Mouse (Mus musculus): ENCODE results near the gene Phrf1. TPM values are rescaled to one million over a fixed set of nuclear protein-coding genes. Genes with fewer than 3 reads are reported as not detected.
A peak's percentile ranks its signal among the peaks of the same experiment; 100 is the strongest.

The Phrf1 gene
- 10 to 100 TPM; 66.9 to 77.2 TPM for total RNA-seq (2021)
- long read RNA-seq, experiment 1, full-length matches to known transcripts, result 6 of 22 reads
- long read RNA-seq, experiment 1, partial matches to known transcripts, result 8 of 22 reads
- long read RNA-seq, experiment 1, other reads (novel, unspliced or antisense), result 8 of 22 reads
- long read RNA-seq, experiment 2, full-length matches to known transcripts, result 9 of 19 reads
- long read RNA-seq, experiment 2, partial matches to known transcripts, result 3 of 19 reads
- long read RNA-seq, experiment 2, other reads (novel, unspliced or antisense), result 7 of 19 reads

- DNase-seq (ENCODE audit: low spot score in 2 of 2), result peak; percentile 92 to 94
Measured at GRCm38 (mm10) chr7:141228279-141229067, at the start of gene Phrf1. Phrf1 (plus strand) TSS chr7:141228784.

- DNase-seq (ENCODE audit: low spot score in 2 of 2), result no peak
Measured at GRCm38 (mm10) chr7:141188194-141188593, 40.4 kb upstream of the Phrf1 start.

GRCm38 (mm10) chr7:141188733-141189132 lies 39.9 kb upstream of the Phrf1 start:
- DNase-seq (ENCODE audit: low spot score in 2 of 2), result no peak

DNA sequence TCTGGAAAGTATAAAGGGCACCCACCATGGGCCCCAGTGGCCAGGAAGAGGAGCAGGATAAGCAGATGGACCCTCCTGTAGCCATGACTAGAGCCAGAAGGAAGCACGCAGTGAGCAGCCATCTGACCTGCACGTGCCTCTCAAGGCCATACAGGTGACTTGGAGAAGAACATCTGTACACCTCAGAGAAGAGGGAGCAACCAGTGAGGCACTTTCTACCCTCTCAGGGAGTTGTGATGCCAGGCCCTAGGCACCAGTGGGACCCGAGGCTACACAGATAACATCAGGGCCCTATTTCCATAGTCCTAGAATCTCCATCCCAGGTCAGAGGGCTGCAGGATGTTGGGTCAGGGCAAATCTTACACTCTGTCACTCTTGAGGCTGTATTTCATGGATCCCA lies 38.4 kb upstream of the Phrf1 start:
- DNase-seq (ENCODE audit: low spot score in 2 of 2), result no peak

GRCm38 (mm10) chr7:141191036-141191435 lies 37.5 kb upstream of the Phrf1 start:
- no peak for DNase-seq (ENCODE audit: low spot score in 2 of 2)

DNA sequence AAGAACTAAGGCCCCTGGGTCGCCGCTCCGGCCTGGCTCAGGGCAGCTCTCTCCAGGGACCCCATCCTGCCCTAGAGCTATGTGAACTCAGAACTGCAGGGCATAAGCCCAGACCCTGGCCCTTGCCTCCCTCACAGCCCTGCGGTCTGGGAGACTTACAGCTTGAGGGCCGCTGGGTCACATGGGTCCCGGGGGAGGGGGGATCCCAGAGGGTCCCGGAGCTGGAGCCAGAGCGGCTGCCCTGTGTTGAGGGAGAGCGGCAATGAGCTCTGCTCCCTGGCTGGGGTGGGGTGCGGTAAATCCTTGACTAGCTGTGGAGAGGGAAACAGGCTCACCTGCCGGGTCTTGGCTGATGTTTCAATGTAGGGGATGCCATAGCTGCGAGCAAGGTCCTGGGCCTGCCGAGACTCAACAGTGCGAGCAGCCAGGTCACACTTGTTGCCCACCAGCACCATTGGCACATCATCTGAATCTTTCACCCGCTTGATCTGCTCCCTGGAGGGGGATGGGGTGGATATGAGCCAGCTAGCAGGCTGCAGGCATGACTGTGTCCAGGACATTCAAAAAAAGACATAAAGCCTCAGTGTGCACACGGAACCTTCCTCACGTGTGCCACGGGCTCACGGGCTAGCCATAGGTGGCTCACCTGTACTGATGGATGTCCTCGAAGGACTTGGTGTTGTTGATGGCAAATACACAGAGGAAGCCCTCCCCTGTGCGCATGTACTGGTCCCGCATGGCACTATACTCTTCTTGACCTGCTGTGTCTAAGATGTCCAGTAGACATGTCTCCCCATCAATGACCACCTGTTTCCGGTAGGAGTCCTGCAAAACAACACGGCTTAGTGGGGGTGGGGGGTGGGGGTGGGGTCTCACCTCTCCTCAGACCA lies 36.5 kb upstream of the Phrf1 start:
- no peak for DNase-seq (ENCODE audit: low spot score in 2 of 2)

DNA sequence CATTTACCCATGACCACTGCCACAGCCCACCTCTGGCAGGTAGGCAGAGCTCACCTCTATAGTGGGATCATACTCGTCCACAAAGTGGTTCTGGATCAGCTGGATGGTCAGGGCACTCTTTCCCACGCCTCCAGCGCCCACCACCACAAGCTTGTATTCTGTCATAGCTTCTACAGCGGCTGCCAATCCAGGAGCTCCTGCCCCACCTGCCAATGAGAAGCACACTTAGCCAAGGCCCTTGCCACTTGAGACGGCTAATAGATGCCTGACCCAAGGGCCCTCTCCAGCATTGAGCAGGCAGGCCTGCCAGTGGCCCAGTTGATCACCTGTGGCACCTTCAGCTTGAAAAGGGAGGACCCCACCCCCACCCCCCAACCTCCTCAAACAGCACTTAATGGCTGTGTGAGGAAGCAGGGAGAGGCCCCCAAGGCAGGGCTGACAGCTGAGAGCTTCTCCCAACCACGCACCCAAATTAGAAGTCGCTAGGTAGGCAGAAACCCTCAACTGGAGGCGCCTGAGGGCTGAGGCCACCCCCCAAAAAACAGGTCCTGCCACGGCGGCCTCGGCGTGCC lies 35.7 kb upstream of the Phrf1 start:
- DNase-seq (ENCODE audit: low spot score in 2 of 2), result no peak

DNA sequence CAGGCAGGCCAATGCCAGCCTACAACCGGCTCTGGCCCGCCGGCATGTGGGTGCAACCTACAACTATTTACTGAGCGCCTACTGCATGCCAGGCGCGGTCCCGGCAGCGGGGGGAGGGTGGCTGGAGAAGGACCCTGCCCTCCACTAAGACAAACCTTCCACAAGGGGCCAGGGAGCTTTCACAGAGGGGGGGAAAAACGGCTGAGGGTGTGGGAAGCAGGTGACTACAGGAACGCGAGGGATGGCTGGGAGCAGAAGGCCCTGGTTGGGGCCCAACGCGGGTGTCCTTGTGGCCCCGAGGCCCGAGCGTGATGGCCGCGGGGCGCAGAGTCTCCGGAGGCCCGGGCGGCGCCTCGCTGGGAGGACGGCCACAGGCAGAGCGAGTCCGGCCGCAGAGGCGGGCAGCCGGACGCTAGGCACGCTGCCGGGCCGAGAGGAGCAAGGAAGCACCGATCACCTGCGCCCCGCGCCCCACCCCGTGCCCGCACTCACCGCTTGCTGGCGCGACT lies 35.2 kb upstream of the Phrf1 start:
- peak in 1 of 2 experiments; percentile 47 for DNase-seq (ENCODE audit: low spot score in 2 of 2)

- DNase-seq (ENCODE audit: low spot score in 2 of 2), result peak; percentile 96 to 98
Measured at GRCm38 (mm10) chr7:141193948-141194347, 34.6 kb upstream of the Phrf1 start, which contains the start of the genes Hras and Lrrc56. Hras (minus strand) TSS chr7:141194005. Lrrc56 (plus strand) TSS chr7:141194157.

DNA sequence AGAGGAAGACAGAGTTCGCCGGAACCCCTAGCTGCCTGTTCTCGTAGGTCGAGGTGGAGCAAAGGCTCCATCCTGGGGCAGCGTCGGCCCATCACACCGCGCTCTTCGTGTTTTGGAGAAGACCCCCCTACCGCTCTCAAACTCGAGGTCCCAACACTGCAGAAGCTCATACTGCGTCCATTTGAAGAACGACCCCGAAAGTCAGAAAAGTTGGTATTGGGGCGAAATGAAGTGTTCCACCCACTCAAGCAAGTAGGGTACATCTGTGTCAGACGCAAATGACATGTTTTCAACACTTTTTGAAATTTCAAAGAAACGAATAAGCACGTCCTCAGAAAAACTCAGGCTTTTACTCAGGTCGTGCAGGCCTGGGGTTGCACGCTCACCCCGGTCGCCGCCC lies 34.2 kb upstream of the Phrf1 start:
- no peak for DNase-seq (ENCODE audit: low spot score in 2 of 2)

DNA sequence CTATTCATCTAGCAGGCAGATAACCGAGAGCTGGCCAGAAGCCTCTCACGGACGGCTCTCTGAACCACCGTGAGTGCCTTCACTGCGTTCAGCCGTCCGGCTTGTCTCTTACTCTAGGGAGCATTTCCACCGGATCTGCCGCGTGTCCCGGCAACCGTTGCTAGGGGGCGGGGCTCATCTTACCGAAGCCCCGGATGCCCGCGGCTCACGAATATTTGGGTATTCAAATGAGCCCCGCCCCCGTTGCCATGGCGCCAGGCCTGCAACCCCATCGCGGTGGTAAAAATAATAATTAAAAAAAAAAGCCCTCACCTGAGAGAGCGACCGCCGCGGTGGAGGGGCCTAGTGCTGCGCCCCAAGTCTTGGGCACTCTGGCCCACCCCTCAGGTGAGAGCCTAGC lies 33.8 kb upstream of the Phrf1 start:
- peak; percentile 84 to 87 for DNase-seq (ENCODE audit: low spot score in 2 of 2)

GRCm38 (mm10) chr7:141195754-141196153 lies 32.8 kb upstream of the Phrf1 start:
- DNase-seq (ENCODE audit: low spot score in 2 of 2), result no peak

- no peak for DNase-seq (ENCODE audit: low spot score in 2 of 2)
Measured at GRCm38 (mm10) chr7:141196619-141197282, 31.8 kb upstream of the Phrf1 start.

DNA sequence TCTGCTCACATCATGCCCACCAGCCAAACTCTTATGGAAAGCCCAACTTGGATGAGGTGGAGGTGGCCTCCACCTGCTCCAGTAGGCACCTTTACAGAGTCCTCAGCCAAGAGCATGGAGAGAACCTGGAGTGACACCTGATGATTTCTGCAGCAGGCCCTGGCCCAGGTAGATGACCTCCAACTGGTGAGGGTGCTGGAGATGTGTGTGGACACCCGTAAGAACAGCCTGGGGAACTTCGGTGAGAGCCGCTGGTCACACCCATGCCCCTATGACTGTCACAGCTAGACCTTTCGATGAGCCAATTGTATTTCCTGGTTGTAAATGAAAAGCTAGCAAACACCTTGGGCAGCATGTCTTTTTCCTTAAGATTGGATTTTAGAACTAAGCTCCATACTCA lies 30.5 kb upstream of the Phrf1 start:
- no peak for DNase-seq (ENCODE audit: low spot score in 2 of 2)

- no peak for DNase-seq (ENCODE audit: low spot score in 2 of 2)
Measured at GRCm38 (mm10) chr7:141204546-141204945, 24.0 kb upstream of the Phrf1 start.

DNA sequence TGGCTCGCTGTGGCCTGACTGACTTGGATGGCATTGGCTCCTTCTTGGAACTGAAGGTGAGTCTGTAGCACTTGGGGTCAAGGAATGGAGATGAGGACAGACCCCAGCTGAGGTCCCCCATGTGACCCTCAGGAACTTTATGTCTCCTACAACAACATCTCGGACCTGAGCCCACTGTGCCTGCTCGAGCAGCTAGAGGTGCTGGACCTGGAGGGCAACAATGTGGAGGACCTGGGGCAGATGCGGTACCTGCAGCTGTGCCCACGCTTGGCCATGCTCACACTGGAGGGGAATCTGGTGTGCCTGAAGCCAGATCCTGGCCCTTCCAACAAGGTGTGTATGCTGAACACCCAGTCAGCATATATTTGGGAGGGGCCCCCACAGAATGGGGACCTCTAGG lies 23.1 kb upstream of the Phrf1 start:
- no peak for DNase-seq (ENCODE audit: low spot score in 2 of 2)

DNA sequence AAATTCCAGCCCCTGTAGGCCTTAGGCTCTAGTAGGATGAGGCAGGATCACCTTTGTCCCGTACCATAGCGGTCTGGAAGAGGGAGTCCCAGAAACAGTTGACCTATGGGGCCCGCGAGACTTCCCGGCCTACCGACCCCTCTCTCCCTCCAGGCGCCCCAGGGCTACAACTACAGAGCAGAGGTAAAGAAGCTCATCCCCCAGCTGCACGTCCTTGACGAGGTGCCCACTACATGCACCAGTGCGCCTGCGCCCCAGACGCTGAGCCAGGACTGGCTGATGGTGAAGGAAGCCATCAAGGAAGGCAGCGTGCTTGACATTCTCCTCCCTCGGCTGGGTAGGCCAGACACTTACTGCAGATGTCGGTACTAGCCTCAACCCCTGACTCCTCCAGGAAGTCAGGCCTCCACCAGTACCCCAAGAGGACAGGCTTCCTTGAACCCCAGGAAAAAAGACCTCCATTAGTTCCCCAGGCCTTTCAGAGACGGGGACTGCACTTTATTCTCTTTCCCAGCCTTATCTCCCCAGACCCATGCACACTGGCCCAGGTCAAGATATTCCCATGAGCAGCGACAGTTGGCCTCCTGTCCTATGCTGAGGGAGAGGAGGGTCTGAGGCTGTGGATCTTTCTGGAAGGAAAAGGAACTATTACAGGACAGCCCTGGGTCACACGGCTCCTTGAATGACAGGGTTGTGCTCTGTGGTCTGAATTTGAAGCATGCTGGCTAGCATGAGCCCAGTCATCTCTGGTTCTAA lies 22.2 kb upstream of the Phrf1 start:
- no peak for DNase-seq (ENCODE audit: low spot score in 2 of 2)

- no peak for DNase-seq (ENCODE audit: low spot score in 2 of 2)
Measured at GRCm38 (mm10) chr7:141209526-141209925, 19.1 kb upstream of the Phrf1 start.

- no peak for DNase-seq (ENCODE audit: low spot score in 2 of 2)
Measured at GRCm38 (mm10) chr7:141210137-141210536, 18.4 kb upstream of the Phrf1 start.

Measured in layer of hippocampus, postnatal 14 days (tissue).